Mouse (Mus musculus): ENCODE results near the gene Cd209a. TPM values are rescaled to one million over a fixed set of nuclear protein-coding genes. Genes with fewer than 3 reads are reported as not detected.
"Not testable (repeated sequence)": the region's sequence is repeated elsewhere in the genome, so short reads cannot be mapped to it uniquely, and the experiment has no call there.

Gene Cd209a
- polyA plus RNA-seq (2015; fragmentation: Nextera tagmentation; extraction: Ambion mirVana) = 0.21 and 0.35 TPM in 2 replicates

GRCm38 (mm10) chr8:3748761-3749160, at the start of gene Cd209a:
Gene Cd209a (minus strand): TSS chr8:3748984.
- H3K4me2 ChIP-seq = no peak within 1 kb of the TSS
- 80% methylated on average over 4 of the region's 4 CpGs for whole genome bisulfite sequencing
- H3K9ac ChIP-seq = no peak within 1 kb of the TSS
- ATAC-seq (ENCODE audit: insufficient read depth, low FRiP score, low read depth) = no peak
- H3K9me3 ChIP-seq = no peaks in the 10 kb centered on the region
- H3K36me3 ChIP-seq = no peaks in the 10 kb centered on the region
- no peaks in the 10 kb centered on the region for H3K4me1 ChIP-seq
- H3K27ac ChIP-seq = no peak within 1 kb of the TSS
- no peaks in the 10 kb centered on the region for H3K27me3 ChIP-seq (replicated peaks)
- H3K4me3 ChIP-seq (replicated peaks) = no peak within 1 kb of the TSS

- ATAC-seq (ENCODE audit: insufficient read depth, low FRiP score, low read depth); H3K36me3 ChIP-seq; H3K27ac ChIP-seq; H3K4me3 ChIP-seq (replicated peaks); H3K4me2 ChIP-seq; H3K4me1 ChIP-seq; H3K27me3 ChIP-seq (replicated peaks); H3K9ac ChIP-seq; H3K9me3 ChIP-seq: not testable (repeated sequence)
- 81% methylated on average over 5 of the region's 5 CpGs for WGBS
These were observed 19.9 kb upstream of the Cd209a start for GRCm38 (mm10) chr8:3768641-3769040.

- 74% methylated on average over 18 of the region's 18 CpGs for WGBS
- no peak overlapping the region for H3K4me2 ChIP-seq
- no peak overlapping the region for H3K27ac ChIP-seq
- H3K9ac ChIP-seq = no peak overlapping the region
- H3K27me3 ChIP-seq (replicated peaks) = no peaks in the 10 kb centered on the region
- no peaks in the 10 kb centered on the region for H3K36me3 ChIP-seq
- no peaks in the 10 kb centered on the region for H3K9me3 ChIP-seq
- no peaks in the 10 kb centered on the region for H3K4me1 ChIP-seq
- no peak overlapping the region for H3K4me3 ChIP-seq (replicated peaks)
- peak; percentile 100 for ATAC-seq (ENCODE audit: insufficient read depth, low FRiP score, low read depth)
These were observed 5.6 kb upstream of the Cd209a start for GRCm38 (mm10) chr8:3754261-3754850.

- no peak overlapping the region for H3K27ac ChIP-seq
- H3K4me2 ChIP-seq = no peak overlapping the region
- no peak for ATAC-seq (ENCODE audit: insufficient read depth, low FRiP score, low read depth)
- no peaks in the 10 kb centered on the region for H3K27me3 ChIP-seq (replicated peaks)
- WGBS = 85% methylated on average over 2 of the region's 2 CpGs
- H3K36me3 ChIP-seq = no peaks in the 10 kb centered on the region
- no peaks in the 10 kb centered on the region for H3K9me3 ChIP-seq
- no peak overlapping the region for H3K9ac ChIP-seq
- no peak overlapping the region for H3K4me3 ChIP-seq (replicated peaks)
- H3K4me1 ChIP-seq = no peaks in the 10 kb centered on the region
These were observed 11.8 kb downstream of the Cd209a start for GRCm38 (mm10) chr8:3736947-3737346.

GRCm38 (mm10) chr8:3735599-3735998, 13.2 kb downstream of the Cd209a start:
- Histone ChIP-seq H3K9ac (no peak overlapping the region), H3K4me2 (no peak overlapping the region), H3K27ac (no peak overlapping the region), H3K36me3 (no peaks in the 10 kb centered on the region), H3K4me1 (no peaks in the 10 kb centered on the region), H3K27me3 (replicated peaks) (no peaks in the 10 kb centered on the region), H3K4me3 (replicated peaks) (no peak overlapping the region), H3K9me3 (no peaks in the 10 kb centered on the region)
- no peak for ATAC-seq (ENCODE audit: insufficient read depth, low FRiP score, low read depth)
- 84% methylated on average over 2 of the region's 2 CpGs for WGBS

- ATAC-seq (ENCODE audit: insufficient read depth, low FRiP score, low read depth) = no peak
- no peaks in the 10 kb centered on the region for H3K4me1 ChIP-seq
- H3K9me3 ChIP-seq = no peaks in the 10 kb centered on the region
- no peak overlapping the region for H3K4me3 ChIP-seq (replicated peaks)
- no peaks in the 10 kb centered on the region for H3K36me3 ChIP-seq
- no peaks in the 10 kb centered on the region for H3K27me3 ChIP-seq (replicated peaks)
- no peak overlapping the region for H3K9ac ChIP-seq
- no peak overlapping the region for H3K4me2 ChIP-seq
- WGBS = 40% methylated on average over 1 of the region's 1 CpGs
- H3K27ac ChIP-seq = no peak overlapping the region
These were observed 14.7 kb downstream of the Cd209a start for GRCm38 (mm10) chr8:3734084-3734483.

- WGBS = 29% methylated on average over 1 of the region's 1 CpGs
- Histone ChIP-seq H3K4me1 (no peaks in the 10 kb centered on the region), H3K4me3 (replicated peaks) (no peak overlapping the region), H3K27me3 (replicated peaks) (no peaks in the 10 kb centered on the region), H3K36me3 (no peaks in the 10 kb centered on the region), H3K27ac (no peak overlapping the region), H3K9me3 (no peaks in the 10 kb centered on the region), H3K9ac (no peak overlapping the region), H3K4me2 (no peak overlapping the region)
- no peak for ATAC-seq (ENCODE audit: insufficient read depth, low FRiP score, low read depth)
These were observed 27.7 kb downstream of the Cd209a start for GRCm38 (mm10) chr8:3721041-3721440.

GRCm38 (mm10) chr8:3720551-3720950, 28.2 kb downstream of the Cd209a start, which contains the start of gene Clec4g:
Gene Clec4g (minus strand): TSS chr8:3720651.
- H3K27me3 ChIP-seq (replicated peaks) = no peaks in the 10 kb centered on the region
- 69% methylated on average over 5 of the region's 5 CpGs for WGBS
- ATAC-seq (ENCODE audit: insufficient read depth, low FRiP score, low read depth) = no peak
- H3K9ac ChIP-seq = no peak within 1 kb of the TSS
- H3K36me3 ChIP-seq = no peaks in the 10 kb centered on the region
- no peaks in the 10 kb centered on the region for H3K4me1 ChIP-seq
- H3K4me2 ChIP-seq = no peak within 1 kb of the TSS
- H3K27ac ChIP-seq = no peak within 1 kb of the TSS
- no peaks in the 10 kb centered on the region for H3K9me3 ChIP-seq
- H3K4me3 ChIP-seq (replicated peaks) = no peak within 1 kb of the TSS

- ATAC-seq (ENCODE audit: insufficient read depth, low FRiP score, low read depth) = peak; percentile 47; the same call in 1 of the 2 replicates
- no peaks in the 10 kb centered on the region for H3K9me3 ChIP-seq
- no peak overlapping the region for H3K9ac ChIP-seq
- no peak overlapping the region for H3K4me3 ChIP-seq (replicated peaks)
- WGBS = 15% methylated on average over 14 of the region's 14 CpGs
- no peak overlapping the region for H3K27ac ChIP-seq
- no peaks in the 10 kb centered on the region for H3K4me1 ChIP-seq
- no peaks in the 10 kb centered on the region for H3K36me3 ChIP-seq
- no peaks in the 10 kb centered on the region for H3K27me3 ChIP-seq (replicated peaks)
- H3K4me2 ChIP-seq = no peak overlapping the region
These were observed 30.2 kb downstream of the Cd209a start for GRCm38 (mm10) chr8:3718559-3718958.

GRCm38 (mm10) chr8:3717321-3717954, 31.3 kb downstream of the Cd209a start:
- no peaks in the 10 kb centered on the region for H3K9me3 ChIP-seq
- no peak overlapping the region for H3K9ac ChIP-seq
- H3K27me3 ChIP-seq (replicated peaks) = no peaks in the 10 kb centered on the region
- H3K4me2 ChIP-seq = no peak overlapping the region
- no peaks in the 10 kb centered on the region for H3K36me3 ChIP-seq
- H3K27ac ChIP-seq = no peak overlapping the region
- no peaks in the 10 kb centered on the region for H3K4me1 ChIP-seq
- WGBS = 67% methylated on average over 12 of the region's 12 CpGs
- no peak for ATAC-seq (ENCODE audit: insufficient read depth, low FRiP score, low read depth)
- H3K4me3 ChIP-seq (replicated peaks) = no peak overlapping the region

GRCm38 (mm10) chr8:3711646-3712045, 37.1 kb downstream of the Cd209a start:
- no peaks in the 10 kb centered on the region for H3K27me3 ChIP-seq (replicated peaks)
- H3K4me2 ChIP-seq = no peak overlapping the region
- no peak overlapping the region for H3K4me3 ChIP-seq (replicated peaks)
- no peak for ATAC-seq (ENCODE audit: insufficient read depth, low FRiP score, low read depth)
- H3K4me1 ChIP-seq = no peaks in the 10 kb centered on the region
- H3K9me3 ChIP-seq = no peaks in the 10 kb centered on the region
- WGBS = 39% methylated on average over 2 of the region's 2 CpGs
- no peak overlapping the region for H3K27ac ChIP-seq
- H3K9ac ChIP-seq = no peak overlapping the region
- H3K36me3 ChIP-seq = no peaks in the 10 kb centered on the region

- no peak for ATAC-seq (ENCODE audit: insufficient read depth, low FRiP score, low read depth)
- H3K4me2 ChIP-seq = no peak overlapping the region
- no peaks in the 10 kb centered on the region for H3K36me3 ChIP-seq
- H3K4me3 ChIP-seq (replicated peaks) = no peak overlapping the region
- H3K27me3 ChIP-seq (replicated peaks) = no peaks in the 10 kb centered on the region
- H3K27ac ChIP-seq = no peak overlapping the region
- 78% methylated on average over 3 of the region's 3 CpGs for WGBS
- no peaks in the 10 kb centered on the region for H3K4me1 ChIP-seq
- H3K9ac ChIP-seq = no peak overlapping the region
- H3K9me3 ChIP-seq = no peaks in the 10 kb centered on the region
These were observed 38.5 kb downstream of the Cd209a start for GRCm38 (mm10) chr8:3710312-3710711.
